Mouse (Mus musculus) heart, postnatal 4 days (tissue): ENCODE results near the gene Tsku. TPM values are rescaled to one million over a fixed set of nuclear protein-coding genes. Genes with fewer than 3 reads are reported as not detected.

Experiments
- DNase-seq: peaks from one replicate; pipeline ENCODE4 v3.0.0; 2021
- total RNA-seq, 2 experiments: library from RNA; stranded (reverse); gene quantifications; 2 replicates each; pipeline ENCODE4 v1.2.3; 2021

Gene Tsku
- total RNA-seq, 2 experiments from 2014 or later, result 8.7 to 9.2 TPM

DNA sequence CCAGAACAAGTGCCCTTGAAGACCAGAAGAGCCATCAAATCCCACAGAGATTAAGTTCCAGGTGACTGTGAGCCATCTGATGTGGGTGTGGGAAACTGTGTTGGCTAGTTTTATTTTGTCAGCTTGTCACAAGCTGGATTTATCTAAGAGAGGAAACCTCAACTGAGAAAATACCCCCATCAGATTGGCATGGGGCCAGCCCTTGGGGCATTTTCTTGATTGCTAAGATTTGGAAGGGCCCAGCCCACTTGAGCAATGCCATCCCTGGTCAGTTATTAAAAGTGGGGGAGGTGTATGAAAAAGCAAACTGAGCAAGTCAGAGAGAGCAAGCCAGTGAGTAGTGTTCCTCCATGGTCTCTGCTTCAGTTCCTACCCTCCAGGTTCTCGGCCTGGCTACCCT lies 36.9 kb downstream of the Tsku start:
- no peak for DNase-seq

DNA sequence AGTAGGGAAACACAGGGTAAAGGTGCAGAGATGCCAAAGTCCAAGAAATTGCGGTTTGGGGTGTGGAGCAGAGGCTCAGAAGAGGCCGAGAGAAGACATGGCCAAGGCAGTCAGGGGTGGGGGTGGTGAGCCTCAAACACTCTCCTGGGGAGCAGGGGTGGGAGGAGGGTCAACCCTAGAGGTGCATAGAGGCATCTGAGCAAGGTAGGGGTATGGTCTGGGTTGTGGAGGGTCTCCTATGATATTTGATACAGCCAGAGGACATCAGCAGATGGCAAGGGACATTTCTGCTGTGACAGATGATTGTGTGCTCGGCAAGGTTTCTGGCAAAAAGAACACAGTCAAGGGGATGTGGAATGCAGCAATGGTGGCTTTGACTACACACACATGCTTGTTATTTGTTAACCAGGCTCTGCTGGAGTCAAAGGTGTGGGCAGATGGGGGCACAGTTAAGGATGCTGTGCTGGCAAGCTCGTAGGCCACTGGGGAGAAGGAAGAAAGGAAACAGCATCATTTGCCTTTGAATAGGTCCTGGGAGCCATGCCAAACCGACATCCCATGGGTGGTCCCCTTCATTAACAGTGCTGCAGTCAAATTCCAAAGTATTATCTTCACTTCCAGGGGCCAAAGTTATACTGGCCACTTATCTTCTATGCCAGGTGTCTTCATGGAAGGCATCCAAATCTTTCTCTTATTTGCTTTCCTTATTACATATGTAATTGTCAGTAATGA lies 37.7 kb downstream of the Tsku start:
- DNase-seq, result peak; percentile 37

DNA sequence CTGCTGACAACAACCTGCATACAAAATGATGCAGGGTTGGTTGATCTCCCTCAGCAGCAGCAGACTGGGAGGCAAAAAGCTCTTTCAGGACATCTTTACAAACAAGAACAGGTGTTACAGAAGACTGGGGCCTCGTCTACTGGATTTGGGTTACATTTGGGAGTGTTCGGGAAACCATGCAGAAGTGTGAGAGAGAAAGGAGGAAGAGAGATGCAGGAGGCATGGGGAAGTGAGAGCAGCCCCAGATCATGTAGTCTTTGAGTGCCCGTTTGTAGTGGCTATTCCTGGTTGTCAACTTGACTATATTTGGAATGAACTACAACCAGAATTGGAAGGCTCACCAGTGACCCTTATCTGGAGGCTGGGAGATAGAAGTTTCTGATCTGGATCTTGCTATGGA lies 38.7 kb downstream of the Tsku start:
- DNase-seq, result no peak

DNA sequence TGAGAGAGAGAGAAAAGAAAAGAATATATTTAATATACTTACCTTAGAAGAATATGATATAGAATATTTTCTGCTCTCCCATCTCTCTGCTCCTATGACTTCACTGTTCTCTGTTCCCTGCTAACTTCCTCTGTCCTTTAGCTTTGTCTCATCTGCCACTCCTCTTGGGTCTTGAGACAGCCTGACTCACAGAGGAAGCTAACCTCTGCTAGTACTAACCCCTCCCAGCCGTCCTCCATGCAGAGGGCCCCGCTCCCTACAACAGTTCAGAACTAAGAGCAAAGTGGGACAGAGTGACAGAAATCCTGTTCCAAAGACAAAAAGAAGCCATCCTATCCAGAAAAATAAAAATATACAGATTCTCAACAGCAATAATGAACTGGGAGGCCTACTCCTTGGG lies 40.0 kb downstream of the Tsku start, which contains the start of gene Acer3:
Gene Acer3, minus strand, starts transcription at position 126 of the 400 bp plus-strand sequence.
- DNase-seq, result no peak

DNA sequence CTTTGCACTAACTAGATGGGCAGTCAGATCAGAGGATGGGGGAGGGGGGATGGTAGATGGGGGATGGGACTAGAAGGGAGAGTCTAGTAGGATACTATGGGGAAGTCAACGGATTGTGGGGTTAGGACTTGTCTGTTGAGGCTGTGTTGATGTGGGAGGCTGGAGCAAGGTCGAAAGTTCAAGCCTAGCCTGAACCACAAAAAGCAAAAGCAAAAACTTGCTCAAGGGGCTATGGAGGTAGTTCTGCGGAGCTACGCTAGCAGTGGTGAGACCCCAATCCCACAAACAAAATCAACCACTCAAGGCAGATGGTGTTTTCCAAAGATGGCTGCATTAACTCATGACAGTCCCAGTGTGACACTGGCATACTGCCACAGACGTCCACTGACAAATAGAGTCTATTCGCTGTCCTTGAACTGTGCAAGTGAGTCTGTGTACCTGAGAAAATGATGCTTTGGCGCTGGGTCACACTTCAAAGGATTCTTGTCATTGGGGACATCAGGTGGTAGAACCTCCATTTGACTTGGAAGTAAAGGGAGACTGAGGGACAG lies 41.0 kb downstream of the Tsku start:
- DNase-seq, result no peak

DNA sequence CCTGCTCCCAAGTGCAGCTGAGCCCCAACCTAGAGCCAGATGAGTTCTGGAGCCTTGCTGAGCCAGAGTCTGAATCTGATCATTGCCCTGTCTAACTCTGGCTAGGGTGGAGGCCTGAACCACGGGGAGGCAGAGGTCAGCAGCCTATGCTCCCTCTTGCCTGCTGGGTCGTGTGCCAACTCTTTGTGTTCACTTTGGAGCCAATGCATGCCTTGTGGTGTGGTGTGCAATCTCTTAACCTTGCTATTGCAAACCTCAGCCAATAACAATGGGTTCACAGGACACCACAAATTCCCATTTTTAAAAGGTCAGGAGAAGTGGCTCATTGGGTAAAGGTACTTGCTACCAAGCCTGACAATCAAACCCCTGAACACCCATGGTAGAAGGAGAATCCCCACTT lies 44.6 kb downstream of the Tsku start:
- no peak for DNase-seq

DNA sequence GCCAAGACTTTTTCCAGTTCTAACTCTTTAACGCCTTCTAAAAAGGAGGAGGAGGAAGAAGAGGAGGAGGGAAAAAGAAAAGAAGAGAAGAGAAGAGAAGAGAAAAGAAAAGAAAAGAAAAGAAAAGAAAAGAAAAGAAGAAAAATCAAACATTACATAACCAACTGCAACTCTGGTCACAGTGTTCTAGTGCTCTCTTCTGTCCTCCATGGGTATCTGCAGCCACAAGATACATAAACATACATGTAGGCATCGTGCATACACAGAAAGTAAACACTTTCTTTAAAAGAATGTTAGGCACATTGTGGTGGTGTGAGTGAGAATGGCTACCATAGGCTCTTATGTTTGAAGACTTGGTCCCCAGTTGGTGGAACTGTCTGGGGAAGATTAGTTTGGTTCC lies 46.0 kb downstream of the Tsku start:
- DNase-seq, result no peak

DNA sequence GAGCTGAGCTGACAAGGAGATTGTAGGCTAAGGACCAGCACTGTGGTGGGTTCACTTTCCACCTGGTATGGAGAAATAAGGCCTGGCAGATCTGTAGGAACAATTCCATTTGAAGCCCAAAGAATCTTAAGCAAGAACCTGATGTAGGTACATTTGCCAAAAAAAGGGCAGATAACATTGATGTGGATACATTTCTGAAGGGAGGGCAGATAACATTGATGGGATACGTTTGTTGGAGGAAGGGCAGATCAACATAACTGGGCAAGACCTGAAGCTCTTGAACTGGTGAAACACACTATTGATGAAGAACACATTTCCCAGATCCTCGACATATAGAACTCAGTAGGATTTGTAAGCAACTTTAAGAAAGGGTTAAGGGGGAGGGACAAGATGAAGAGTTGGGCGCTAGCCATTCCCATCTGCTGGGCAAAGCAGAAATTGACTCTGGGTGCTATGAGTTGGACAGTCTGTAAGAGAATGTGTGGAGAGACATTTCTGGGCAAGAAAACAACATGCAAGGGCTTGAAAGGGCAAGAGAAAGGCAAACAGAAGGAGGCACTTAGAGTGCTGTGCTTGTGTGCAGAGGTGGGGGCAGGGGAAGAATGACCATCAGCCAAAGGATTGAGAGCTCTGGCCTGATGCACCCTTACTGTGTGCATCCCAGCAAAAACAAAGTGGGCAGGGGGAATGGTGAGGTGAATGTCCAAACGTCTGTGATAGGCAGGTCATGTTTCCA lies 48.8 kb downstream of the Tsku start:
- DNase-seq, result no peak

DNA sequence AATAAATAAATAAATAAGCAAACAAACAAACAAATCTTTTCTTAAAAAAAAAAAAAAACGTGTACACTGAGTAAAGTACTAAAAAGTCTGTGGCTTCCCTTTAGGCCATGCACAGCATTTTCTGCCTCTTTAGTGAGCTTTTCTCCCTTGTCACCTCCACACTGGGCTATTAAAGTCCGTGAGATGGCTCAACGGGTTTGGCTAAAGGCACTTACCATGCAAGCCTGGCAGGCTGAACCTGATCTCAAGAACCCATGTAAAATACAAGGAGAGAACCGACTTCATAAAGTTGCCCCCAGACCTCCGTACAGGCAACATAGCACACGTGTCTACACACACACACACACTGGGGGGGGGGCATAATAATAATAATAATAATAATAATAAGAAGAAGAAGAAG lies 50.9 kb downstream of the Tsku start:
- no peak for DNase-seq

DNA sequence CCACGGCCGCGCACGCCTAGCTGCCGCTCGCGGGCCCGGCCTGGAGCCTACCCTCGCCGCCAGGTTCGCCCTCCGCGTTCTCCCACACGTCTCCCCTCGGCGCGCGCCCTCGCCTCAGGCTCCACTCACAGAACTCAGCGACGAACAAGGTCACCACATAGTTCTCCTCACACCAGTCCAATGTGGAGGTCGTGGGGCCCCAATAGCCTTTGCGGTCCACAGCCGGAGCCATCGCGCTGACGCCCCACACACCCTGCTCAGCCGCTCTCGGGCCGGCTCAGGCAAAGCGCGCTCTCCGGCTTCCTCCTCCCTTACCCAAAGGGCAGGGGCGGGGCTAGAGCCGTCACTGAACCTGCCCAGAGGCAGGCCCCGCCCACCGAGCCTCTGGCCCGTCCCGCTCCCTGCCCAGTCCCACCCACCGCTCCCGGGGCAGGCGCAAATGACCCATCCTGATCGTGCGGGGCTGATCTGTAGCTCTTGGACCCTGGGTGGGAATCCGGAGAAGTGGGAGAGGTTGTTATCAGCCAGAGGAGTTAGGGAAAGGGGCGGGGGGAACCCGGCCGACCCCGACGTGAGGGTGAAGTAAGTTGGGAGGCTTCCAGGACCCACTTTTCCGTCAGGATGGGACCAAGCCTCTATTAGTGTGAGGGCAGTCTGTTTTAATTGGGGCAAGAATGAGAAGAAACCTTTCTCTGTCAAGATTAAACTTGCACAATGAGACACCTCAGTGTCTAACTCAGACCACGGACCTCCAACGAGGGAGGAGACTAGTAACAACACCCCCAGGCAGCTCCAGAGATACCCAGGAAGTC lies 51.7 kb downstream of the Tsku start:
- peak; percentile 97 for DNase-seq

DNA sequence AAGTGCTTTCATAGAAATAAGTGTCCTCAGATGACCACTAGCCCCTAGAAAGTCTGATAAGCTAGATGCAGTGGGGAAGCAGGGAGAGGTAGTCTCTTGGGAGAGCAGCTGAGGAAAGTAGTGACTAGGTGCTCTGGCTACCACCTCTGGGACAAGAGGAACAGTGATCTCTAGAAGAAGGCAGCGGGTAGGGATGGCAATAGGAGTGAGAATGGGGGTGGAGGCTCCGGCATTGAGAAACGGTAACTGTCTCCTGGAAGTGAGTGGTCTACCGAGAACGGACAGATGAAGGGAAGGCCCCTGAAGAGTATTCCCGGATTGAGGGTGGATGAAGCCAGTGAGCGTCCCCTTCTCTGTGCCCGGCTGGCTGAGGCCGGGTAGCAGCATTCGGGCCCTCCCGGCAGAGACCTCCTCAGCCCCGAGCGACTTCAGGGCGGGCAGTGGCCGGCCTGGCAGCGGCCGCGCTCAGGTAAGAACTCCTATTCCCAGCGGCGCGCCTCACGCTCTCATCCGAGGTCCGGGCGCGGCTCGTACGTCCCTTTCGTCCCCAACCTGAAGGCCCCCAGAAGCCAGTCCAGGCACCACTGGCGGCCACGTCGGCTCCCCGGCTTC lies 52.4 kb downstream of the Tsku start:
- DNase-seq, result no peak

DNA sequence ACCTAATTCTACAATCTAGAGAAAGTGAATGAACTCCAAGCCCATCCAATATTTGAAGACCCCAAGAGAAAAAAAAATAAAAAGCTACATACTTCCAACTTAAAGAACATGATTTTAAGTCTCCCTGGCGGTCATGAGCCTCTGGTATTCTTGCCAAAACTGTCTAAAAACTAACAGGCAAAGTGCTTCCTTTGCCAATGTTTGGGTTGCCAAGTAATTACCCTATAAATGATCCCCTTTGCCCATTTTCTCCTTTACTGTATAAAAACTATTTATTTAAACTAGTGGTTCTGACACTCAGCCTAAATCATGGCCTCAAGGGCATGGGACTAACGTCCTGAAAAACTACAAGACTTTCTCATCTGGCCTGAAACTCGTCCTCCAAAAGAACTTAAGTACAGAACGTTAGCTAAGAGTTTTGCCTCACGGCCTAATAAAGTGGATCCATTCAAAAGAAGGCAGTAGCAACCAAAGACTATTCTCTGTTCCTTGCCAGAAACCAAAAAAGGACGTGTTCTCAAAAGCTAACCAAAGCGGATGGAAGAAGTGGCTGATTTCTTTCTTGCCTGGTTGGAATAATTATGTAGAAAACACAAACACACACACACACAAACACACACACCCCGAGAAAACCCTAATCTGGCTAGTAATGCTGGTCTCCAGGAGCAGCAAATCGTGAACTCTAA lies 53.1 kb downstream of the Tsku start:
- no peak for DNase-seq

DNA sequence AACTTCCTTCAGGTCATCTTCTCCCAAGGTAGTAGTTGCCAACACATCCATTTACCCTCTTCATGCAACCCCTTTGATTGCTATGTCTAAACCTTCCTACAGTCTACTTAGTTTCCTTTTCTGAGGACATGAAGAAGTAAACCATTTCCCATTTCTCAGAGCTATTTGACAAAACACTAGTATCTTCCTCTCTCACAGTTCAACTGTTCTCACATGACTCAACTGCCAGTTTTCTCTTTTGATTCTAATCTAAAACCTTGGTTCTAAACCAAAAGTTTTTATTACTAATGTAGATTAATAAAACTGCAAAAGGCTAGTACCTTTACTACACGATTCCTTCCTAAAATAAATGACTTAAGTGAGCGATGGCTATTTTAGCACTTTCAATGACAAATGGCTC lies 53.7 kb downstream of the Tsku start:
- no peak for DNase-seq

Other genes with a start within 250 kb of the Tsku start
- 1 to 10 TPM; 4.2 to 5.4 TPM for gene Myo7a, start 241.8 kb downstream of the Tsku start, total RNA-seq
- gene Omp, start 215.8 kb downstream of the Tsku start, total RNA-seq, result under 1 TPM in 1 of 2 experiments, not detected in 1; 0.11 TPM
- gene Capn5, start 183.1 kb downstream of the Tsku start, total RNA-seq, result 1 to 10 TPM; 2.0 to 2.2 TPM
- not detected for gene B3gnt6, start 161.8 kb downstream of the Tsku start, total RNA-seq
- gene Acer3, start 40.1 kb downstream of the Tsku start, total RNA-seq, result 10 to 100 TPM; 18.0 to 22.0 TPM
- not detected for gene Gucy2d, start 79.1 kb upstream of the Tsku start, total RNA-seq
- gene Lrrc32, start 128.0 kb upstream of the Tsku start, total RNA-seq, result 10 to 100 TPM; 17.3 to 18.6 TPM